In genomic region chr1:152687733-152688181, GRCm38 (mm10) we compare ENCODE assay signal across 10 mouse cellular contexts.
A peak's percentile ranks its signal among the peaks of the same experiment; 100 is the strongest.
DNase-seq lines count a peak whose midpoint lies in the region; ATAC-seq and TF ChIP-seq lines count a peak whose summit lies in the region.
"Had no signal": no experiment of that assay in that cellular context is flagged by ENCODE, and none has a peak within 500 bp of the region (broad histone marks: within the 10 kb centered on the region; RNA-seq: fewer than 3 reads in every experiment).

No protein-coding gene starts in this region.

- peak overlapping the region; percentile 9; the same call in 1 of the 2 replicates for H3K9ac ChIP-seq in lung, embryonic 14.5 days
- no peak overlapping the region for H3K9ac ChIP-seq in forebrain, embryonic 14.5 days (ENCODE audit: low read length)
- no peak overlapping the region for H3K9ac ChIP-seq in stomach, embryonic 14.5 days (replicated peaks; ENCODE audit: low read depth, low read length)
- H3K9ac ChIP-seq: liver, embryonic 15.5 days had no signal

- peak overlapping the region; percentile 73; the same call in 1 of the 2 replicates for H3K27ac ChIP-seq in lung, embryonic 14.5 days (ENCODE audit: low read depth)
- H3K27ac ChIP-seq in forebrain, embryonic 14.5 days (ENCODE audit: low read depth, low read length), result 0 out of 2 replicates have a peak overlapping the region, but pooled peaks have one; percentile 33
- peak overlapping the region; percentile 89 for H3K27ac ChIP-seq in limb, embryonic 10.5 days
- peak overlapping the region; percentile 70 for H3K27ac ChIP-seq in stomach, embryonic 14.5 days (ENCODE audit: low read length)
- H3K27ac ChIP-seq: liver, embryonic 15.5 days had no signal

- H3K4me2 ChIP-seq in lung, embryonic 14.5 days, result no peak overlapping the region; the same call in 1 of the 2 replicates
- H3K4me2 ChIP-seq in forebrain, embryonic 14.5 days (ENCODE audit: low read length), result no peak overlapping the region
- H3K4me2 ChIP-seq in stomach, embryonic 14.5 days (replicated peaks; ENCODE audit: low read depth, low read length), result no peak overlapping the region
- H3K4me2 ChIP-seq: liver, embryonic 15.5 days had no signal

- intact Hi-C loops in left cerebral cortex, postnatal 4 days (cut with DNase I), result no loop called here

- peaks cover 41% of the 10 kb centered on the region for H3K4me1 ChIP-seq in lung, embryonic 14.5 days (ENCODE audit: insufficient read depth)
- H3K4me1 ChIP-seq in forebrain, embryonic 14.5 days (ENCODE audit: control insufficient read depth, insufficient read depth, low read length), result peaks cover 13% of the 10 kb centered on the region
- peaks cover 68% of the 10 kb centered on the region for H3K4me1 ChIP-seq in limb, embryonic 10.5 days
- H3K4me1 ChIP-seq in stomach, embryonic 14.5 days (ENCODE audit: control insufficient read depth, insufficient read depth, low read length), result peaks cover 14% of the 10 kb centered on the region; the same call in 1 of the 2 replicates
- H3K4me1 ChIP-seq: liver, embryonic 15.5 days had no signal

- DNase-seq in lung, embryonic 14.5 days, result peak; percentile 52
- DNase-seq in lung, adult 18-20 months, result no peak
- DNase-seq in forebrain, embryonic 14.5 days (ENCODE audit: low spot score), result peak; percentile 74
- DNase-seq in limb, embryonic 10.5 days (ENCODE audit: low spot score), result no peak
- no peak for DNase-seq in left cerebral cortex, postnatal 4 days
- no peak for DNase-seq in urinary bladder, postnatal 4 days (ENCODE audit: low spot score in 2 of 2)
- DNase-seq in cerebellum, adult 9-10 months, result no peak

- no peaks in the 10 kb centered on the region for H3K9me3 ChIP-seq in lung, embryonic 14.5 days (ENCODE audit: low read depth, low read length)
- no peaks in the 10 kb centered on the region for H3K9me3 ChIP-seq in forebrain, embryonic 14.5 days (replicated peaks; ENCODE audit: control insufficient read depth, low read length)
- no peaks in the 10 kb centered on the region for H3K9me3 ChIP-seq in limb, embryonic 10.5 days (replicated peaks)
- no peaks in the 10 kb centered on the region for H3K9me3 ChIP-seq in stomach, embryonic 14.5 days (ENCODE audit: control insufficient read depth, low read depth, low read length)
- H3K9me3 ChIP-seq: liver, embryonic 15.5 days had no signal

- TF ChIP-seq CTCF in lung, embryonic 14.5 days (IDR thresholded peaks at IDR 0.05; ENCODE audit: low read depth), result no peak

- no peaks in the 10 kb centered on the region for H3K36me3 ChIP-seq in lung, embryonic 14.5 days (ENCODE audit: insufficient read depth)
- no peaks in the 10 kb centered on the region for H3K36me3 ChIP-seq in forebrain, embryonic 14.5 days (ENCODE audit: control insufficient read depth, insufficient read depth, low read length)
- no peaks in the 10 kb centered on the region for H3K36me3 ChIP-seq in limb, embryonic 10.5 days
- H3K36me3 ChIP-seq in stomach, embryonic 14.5 days (ENCODE audit: control insufficient read depth, insufficient read depth, low read length), result no peaks in the 10 kb centered on the region
- H3K36me3 ChIP-seq: liver, embryonic 15.5 days had no signal

- no peaks in the 10 kb centered on the region for H3K27me3 ChIP-seq in lung, embryonic 14.5 days (ENCODE audit: insufficient read depth, low read length)
- H3K27me3 ChIP-seq in forebrain, embryonic 14.5 days (replicated peaks; ENCODE audit: control insufficient read depth, insufficient read depth, low read length), result no peaks in the 10 kb centered on the region
- no peaks in the 10 kb centered on the region for H3K27me3 ChIP-seq in limb, embryonic 10.5 days (ENCODE audit: low read depth, poor library complexity, severe bottlenecking)
- no peaks in the 10 kb centered on the region for H3K27me3 ChIP-seq in stomach, embryonic 14.5 days (ENCODE audit: control insufficient read depth, insufficient read depth, low read length)
- H3K27me3 ChIP-seq: liver, embryonic 15.5 days; Patski had no signal

- no peak overlapping the region for H3K4me3 ChIP-seq in lung, embryonic 14.5 days (ENCODE audit: low read depth, low read length)
- H3K4me3 ChIP-seq in forebrain, embryonic 14.5 days (ENCODE audit: low read depth, low read length), result no peak overlapping the region
- H3K4me3 ChIP-seq in limb, embryonic 10.5 days, result peak overlapping the region; percentile 34
- no peak overlapping the region for H3K4me3 ChIP-seq in stomach, embryonic 14.5 days (ENCODE audit: low read depth, low read length)
- H3K4me3 ChIP-seq: liver, embryonic 15.5 days had no signal

- 12% methylated on average over 8 of the region's 8 CpGs for WGBS in lung, embryonic 14.5 days
- 7% methylated on average over 8 of the region's 8 CpGs for WGBS in forebrain, embryonic 14.5 days
- WGBS in limb, embryonic 10.5 days, result 13% methylated on average over 8 of the region's 8 CpGs
- WGBS in stomach, embryonic 14.5 days, result 16% methylated on average over 8 of the region's 8 CpGs

- ATAC-seq in lung, embryonic 14.5 days (ENCODE audit: insufficient read depth), result no peak; the same call in 1 of the 2 replicates
- ATAC-seq in forebrain, embryonic 14.5 days, result peak; percentile 74
- no peak for ATAC-seq in stomach, embryonic 14.5 days (ENCODE audit: insufficient number of reproducible peaks, insufficient read depth, low FRiP score, low read depth)
- ATAC-seq: Patski had no signal

Comparison
In these comparisons a context has a peak if more than half of its experiments do, and no peak if none do; other contexts are left out.
1. DNase-seq: peak in lung, embryonic 14.5 days (single experiment) and forebrain, embryonic 14.5 days (single experiment); none in lung, adult 18-20 months (0 of 2), limb, embryonic 10.5 days (single experiment), left cerebral cortex, postnatal 4 days (single experiment), urinary bladder, postnatal 4 days (0 of 2) and cerebellum, adult 9-10 months (single experiment).
2. H3K27ac ChIP-seq: peak in every context shown above with its lines; median percentile 89 in limb, embryonic 10.5 days; 73 in lung, embryonic 14.5 days; 70 in stomach, embryonic 14.5 days; 33 in forebrain, embryonic 14.5 days.